Comparison of ENCODE assay signal across 8 mouse cellular contexts in the genomic region with DNA sequence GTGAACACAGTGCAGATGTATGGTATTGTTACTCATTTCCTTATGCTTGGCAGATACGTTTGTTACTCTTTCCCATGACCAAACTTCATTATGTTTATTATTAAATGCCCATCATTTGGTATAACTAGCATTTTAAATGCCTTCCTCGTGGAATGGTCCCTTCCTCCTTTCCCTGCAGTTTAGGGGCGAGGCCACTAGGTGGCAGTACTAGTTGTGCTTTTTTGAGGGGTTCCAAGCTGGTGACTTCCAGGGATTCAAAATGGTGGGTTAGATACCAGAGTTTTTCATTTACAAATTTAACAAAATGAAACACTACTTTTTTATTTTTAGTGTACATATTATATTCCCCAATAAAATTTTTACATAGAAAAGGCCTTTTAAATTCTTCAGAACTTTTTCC.
DNase-seq lines count a peak whose midpoint lies in the region; TF ChIP-seq lines count a peak whose summit lies in the region.

No protein-coding gene starts in this region.

- H3K27me3 ChIP-seq in small intestine, adult 2 months (ENCODE audit: control insufficient read depth, insufficient read depth, low read length) = no peaks in the 10 kb centered on the region

- H3K4me1 ChIP-seq in lung, adult 2 months (ENCODE audit: control insufficient read depth, insufficient read depth, low read length) = no peaks in the 10 kb centered on the region
- no peaks in the 10 kb centered on the region for H3K4me1 ChIP-seq in small intestine, adult 2 months (ENCODE audit: control insufficient read depth, insufficient read depth, insufficient read length, low read length)

- peak; percentile 63 for DNase-seq in gastrocnemius, adult 18-20 months (ENCODE audit: low spot score)
- no peak for DNase-seq in gastrocnemius, postnatal 25 days
- peak; percentile 23 to 39 for DNase-seq in urinary bladder, postnatal 36 days (ENCODE audit: low spot score in 2 of 2)
- DNase-seq in urinary bladder, postnatal 10 days (ENCODE audit: low spot score) = no peak
- DNase-seq in cerebellum, postnatal 25 days = peak; percentile 68 to 79
- DNase-seq in induced T-regulatory cell, adult 2 months (ENCODE audit: low read depth) = peak; percentile 69
- DNase-seq in lung, adult 2 months = peak; percentile 47

- peak; percentile 81 for TF ChIP-seq CTCF in lung, adult 2 months (IDR thresholded peaks at IDR 0.05; ENCODE audit: insufficient read depth, low read length)
- peak; percentile 80; the same call in 1 of the 2 replicates for TF ChIP-seq CTCF in small intestine, adult 2 months (IDR thresholded peaks at IDR 0.05; ENCODE audit: extremely low read depth, insufficient read length, insufficient replicate concordance, low read depth, low read length)

- H3K4me3 ChIP-seq in lung, adult 2 months (replicated peaks; ENCODE audit: extremely low read depth, low read depth, low read length) = no peak overlapping the region
- no peak overlapping the region for H3K4me3 ChIP-seq in small intestine, adult 2 months (ENCODE audit: low read depth, low read length)

- 27% methylated on average over 3 of the region's 3 CpGs for WGBS in lung, adult 2 months
- WGBS in small intestine, adult 2 months = 31% methylated on average over 3 of the region's 3 CpGs

- no peak for TF ChIP-seq POLR2A in lung, adult 2 months (IDR thresholded peaks at IDR 0.05; ENCODE audit: borderline replicate concordance, extremely low read depth, low read depth, low read length)
- no peak for TF ChIP-seq POLR2A in small intestine, adult 2 months (IDR thresholded peaks at IDR 0.05; ENCODE audit: low read depth, low read length)

- no peak overlapping the region for H3K27ac ChIP-seq in small intestine, adult 2 months (ENCODE audit: insufficient read depth, low read depth, low read length)

- H3K36me3 ChIP-seq in small intestine, adult 2 months (ENCODE audit: control insufficient read depth, insufficient read depth, low read length) = peaks cover 62% of the 10 kb centered on the region

Comparison
In these comparisons a context has a peak if more than half of its experiments do, and no peak if none do; other contexts are left out.
1. DNase-seq: peak in gastrocnemius, adult 18-20 months (single experiment), urinary bladder, postnatal 36 days (2 of 2), cerebellum, postnatal 25 days (2 of 2), induced T-regulatory cell, adult 2 months (single experiment) and lung, adult 2 months (single experiment); none in gastrocnemius, postnatal 25 days (single experiment) and urinary bladder, postnatal 10 days (single experiment).